Mouse (Mus musculus): Measurements from ENCODE around the gene Alkbh4.

Alkbh4 gene

GRCm38 (mm10) chr5:136181197-136181596 is 45.3 kb downstream of the Alkbh4 start:
- DNase-seq (ENCODE audit: low read depth, low spot score): no peak

GRCm38 (mm10) chr5:136182049-136182448 is 46.1 kb downstream of the Alkbh4 start:
- no peak for DNase-seq (ENCODE audit: low read depth, low spot score)

- no peak for DNase-seq (ENCODE audit: low read depth, low spot score)
These were observed 46.9 kb downstream of the Alkbh4 start for GRCm38 (mm10) chr5:136182830-136183229.

GRCm38 (mm10) chr5:136183766-136184165 is 47.8 kb downstream of the Alkbh4 start:
- no peak for DNase-seq (ENCODE audit: low read depth, low spot score)

- DNase-seq (ENCODE audit: low read depth, low spot score): peak; percentile 56
These were observed 50.8 kb downstream of the Alkbh4 start for GRCm38 (mm10) chr5:136186723-136187122.

All from retina, adult 2 months (tissue).